Mouse (Mus musculus) stomach, adult 2 months (tissue): ENCODE data around the gene Cdh18. TPM values are rescaled to one million over a fixed set of nuclear protein-coding genes. Genes with fewer than 3 reads are reported as not detected.

Experiments used
- polyA plus RNA-seq: library from polyadenylated mRNA; depleted of rRNA; stranded (reverse); fragments of >200 nt; gene quantifications from 2 replicates; pipeline ENCODE4 v1.2.3, GENCODE M21; 2012; rRNA removed

The Cdh18 gene
- 0.03 TPM in 2 replicates for polyA plus RNA-seq

DNA sequence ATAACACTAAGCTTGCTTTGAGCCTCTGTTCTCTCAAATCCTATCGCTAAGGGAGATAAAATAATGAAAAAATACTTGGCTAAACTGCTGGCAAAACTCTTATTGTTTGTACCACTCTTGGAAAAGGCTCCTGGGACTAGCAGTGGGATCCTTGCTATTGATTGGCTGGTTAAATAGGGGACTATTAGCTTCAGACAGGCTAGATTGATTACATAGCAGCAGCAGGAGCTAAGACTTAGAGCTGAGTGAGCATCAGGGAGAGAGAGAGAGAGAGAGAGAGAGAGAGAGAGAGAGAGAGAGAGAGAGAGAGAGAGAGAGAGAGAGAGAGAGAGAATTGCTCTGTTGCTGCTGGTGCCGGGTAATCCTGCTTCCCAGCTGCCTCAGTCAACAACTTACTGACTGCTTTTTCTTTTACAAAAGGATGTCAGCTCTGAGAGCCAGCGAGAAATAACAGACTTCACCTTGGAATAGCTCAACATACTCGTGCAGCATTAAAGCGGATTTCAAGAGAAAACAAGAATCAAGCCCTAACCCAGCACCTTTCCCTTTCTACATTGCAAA, at the start of gene Cdh18:
Cdh18 (plus strand) TSS at position 312 of the 561 bp plus-strand sequence.

